Mouse (Mus musculus) right cerebral cortex, postnatal 14 days (tissue): Measurements from ENCODE around the gene Uhrf2.
A peak's percentile ranks its signal among the peaks of the same experiment; 100 is the strongest.
"Not testable (repeated sequence)": the region's sequence is repeated elsewhere in the genome, so short reads cannot be mapped to it uniquely, and the experiment has no call there.

Experiments used
- DNase-seq: peaks from one replicate; pipeline ENCODE4 v3.0.0; 2022

Uhrf2 gene

DNA sequence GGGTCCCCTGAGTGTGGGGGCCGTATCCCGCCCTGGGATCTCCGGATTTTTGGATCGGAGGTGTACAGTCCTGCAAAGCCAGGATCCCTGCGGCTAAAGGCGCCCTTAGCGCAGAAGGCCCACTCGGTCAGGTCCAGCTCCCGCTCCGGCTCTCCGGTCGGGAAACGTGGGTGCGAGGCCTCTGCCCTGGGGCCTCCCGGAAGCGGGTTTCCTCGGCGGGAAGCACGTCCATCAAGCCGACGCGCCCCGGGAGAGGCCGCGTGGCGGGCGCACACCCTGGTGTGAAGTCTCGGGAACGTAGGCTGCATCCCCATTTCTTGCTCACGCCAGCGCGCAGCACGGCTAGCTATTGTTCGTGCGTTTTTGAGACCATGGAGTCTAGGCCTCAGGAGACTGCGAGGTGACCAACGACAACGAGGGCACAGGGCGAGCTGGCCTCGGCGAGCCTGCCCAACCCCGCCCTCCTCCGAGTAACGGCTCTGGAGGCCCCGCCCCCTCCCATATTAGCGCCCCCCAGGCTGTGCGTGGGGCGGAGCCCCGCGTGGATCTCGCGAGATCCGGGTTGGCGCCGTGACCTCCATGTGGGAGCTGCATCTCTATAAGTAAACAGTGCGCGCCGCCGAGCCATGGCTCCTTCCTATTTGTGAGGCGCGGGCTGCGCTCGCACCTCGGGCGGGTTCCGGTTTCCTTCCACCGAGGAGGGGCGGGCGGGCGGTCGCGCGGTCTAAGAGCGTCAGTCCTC lies at the start of gene Uhrf2:
Gene Uhrf2, plus strand, starts transcription at position 620 of the 742 bp plus-strand sequence.
- DNase-seq = peak; percentile 97

DNA sequence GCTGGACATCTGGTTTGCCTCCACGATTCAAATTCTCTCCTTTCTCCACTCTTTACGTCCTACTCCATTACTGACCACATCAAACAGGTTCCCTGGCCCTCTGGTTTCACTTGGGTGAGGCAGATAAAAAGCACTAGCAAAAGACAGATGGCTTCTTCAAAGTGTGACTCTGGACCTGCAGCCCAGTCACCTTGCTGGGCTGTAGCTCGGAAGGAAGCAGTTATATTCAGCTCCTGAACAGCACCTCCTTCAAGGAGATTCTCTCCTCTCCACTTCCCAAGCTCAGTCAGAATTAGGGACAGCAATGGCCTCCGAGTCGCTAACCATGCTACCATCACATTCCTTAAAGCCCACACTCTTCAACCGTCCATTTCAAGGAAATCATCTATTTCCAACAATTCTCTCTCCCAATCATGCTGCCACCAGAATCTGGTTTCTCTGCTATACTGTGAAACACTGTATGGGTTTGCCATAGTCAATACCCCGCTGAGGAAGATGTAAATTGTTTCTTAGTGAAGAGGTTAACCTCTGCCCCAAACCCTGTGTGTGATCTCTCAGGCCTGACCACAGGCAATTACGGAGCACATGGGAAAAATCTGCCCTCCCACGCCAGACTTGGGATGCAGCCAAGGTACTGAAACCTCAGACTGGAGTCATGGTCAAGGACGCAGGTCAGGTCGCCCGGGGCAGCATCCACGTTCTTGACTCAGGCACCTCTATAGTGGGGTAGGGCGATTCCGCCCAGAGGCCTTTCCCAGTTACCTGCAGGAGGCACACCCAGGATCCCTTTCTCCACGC lies 45.9 kb upstream of the Uhrf2 start:
- no peak for DNase-seq

GRCm38 (mm10) chr19:29986464-29987091 lies 43.7 kb upstream of the Uhrf2 start:
- DNase-seq = no peak

DNA sequence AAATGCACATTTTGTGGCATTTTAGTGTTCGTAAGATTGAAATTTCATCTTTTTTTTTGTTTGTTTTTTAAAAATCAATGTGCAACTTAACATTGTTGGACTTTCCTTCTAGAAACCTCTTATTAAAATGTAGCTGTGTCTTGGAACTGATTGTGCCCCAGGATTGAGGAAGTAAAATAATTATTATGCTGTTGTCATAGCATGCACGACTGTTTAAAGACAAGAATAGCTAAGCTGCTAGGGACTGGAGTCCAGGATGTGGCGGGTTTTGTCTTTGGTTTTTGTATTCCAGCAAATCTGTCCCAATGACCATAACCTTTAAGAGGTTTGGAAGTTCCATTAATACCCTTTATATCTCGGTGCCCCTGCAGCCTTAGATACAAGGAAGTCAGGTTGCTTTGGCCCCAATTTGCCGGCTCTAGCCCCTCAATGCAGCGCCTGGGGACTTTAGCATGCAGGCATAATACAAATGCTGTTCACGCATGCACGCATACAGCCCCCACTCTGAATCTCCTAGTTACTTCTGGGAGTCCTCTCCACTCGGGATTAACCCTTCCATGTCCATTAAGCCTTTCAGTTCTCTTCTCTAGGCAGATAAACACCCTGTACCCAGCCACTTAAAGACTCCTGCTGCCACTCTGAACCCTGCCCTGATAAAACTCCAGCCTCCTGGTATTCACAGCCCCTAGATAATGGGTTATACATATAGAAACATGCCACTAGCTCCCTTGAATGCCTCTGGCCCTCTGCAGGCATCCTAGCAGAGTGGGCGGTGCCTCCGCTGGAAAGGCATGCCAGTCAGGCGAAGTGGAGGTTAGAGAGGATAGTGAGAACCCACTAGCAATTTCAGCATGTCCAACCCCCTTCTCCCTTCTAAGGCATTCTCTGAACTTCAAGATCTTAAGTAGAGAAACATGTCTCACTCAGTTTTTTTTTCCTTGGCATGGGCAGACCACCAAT lies 29.6 kb upstream of the Uhrf2 start:
- no peak for DNase-seq

- DNase-seq = no peak
These were observed 28.8 kb upstream of the Uhrf2 start for GRCm38 (mm10) chr19:30001550-30001949.

DNA sequence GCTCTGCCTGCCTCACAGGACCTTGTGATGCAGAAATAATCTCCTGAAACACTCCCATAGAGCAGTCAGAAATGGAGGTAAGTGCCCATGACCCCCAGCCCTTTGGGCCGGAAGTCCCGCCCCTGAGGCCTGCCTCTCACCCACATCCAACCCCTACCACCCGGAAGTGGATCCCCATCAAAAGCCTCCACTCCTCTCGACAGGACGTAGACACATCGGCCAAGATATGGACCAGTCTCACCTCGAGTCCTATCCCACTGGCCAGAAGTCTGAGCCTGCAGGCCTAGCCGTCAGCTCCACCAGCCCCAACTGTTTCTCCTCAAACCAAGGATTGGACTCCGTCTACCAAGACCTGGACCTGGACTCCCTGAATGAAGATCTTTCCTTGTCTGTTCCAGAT lies 26.7 kb upstream of the Uhrf2 start, which contains the start of gene Trpd52l3:
Gene Trpd52l3, plus strand, starts transcription at position 170 of the 400 bp plus-strand sequence.
- DNase-seq = no peak

- DNase-seq = no peak
These were observed 23.9 kb upstream of the Uhrf2 start for GRCm38 (mm10) chr19:30006371-30006770.

- no peak for DNase-seq
These were observed 19.6 kb upstream of the Uhrf2 start for GRCm38 (mm10) chr19:30010520-30011296.

DNA sequence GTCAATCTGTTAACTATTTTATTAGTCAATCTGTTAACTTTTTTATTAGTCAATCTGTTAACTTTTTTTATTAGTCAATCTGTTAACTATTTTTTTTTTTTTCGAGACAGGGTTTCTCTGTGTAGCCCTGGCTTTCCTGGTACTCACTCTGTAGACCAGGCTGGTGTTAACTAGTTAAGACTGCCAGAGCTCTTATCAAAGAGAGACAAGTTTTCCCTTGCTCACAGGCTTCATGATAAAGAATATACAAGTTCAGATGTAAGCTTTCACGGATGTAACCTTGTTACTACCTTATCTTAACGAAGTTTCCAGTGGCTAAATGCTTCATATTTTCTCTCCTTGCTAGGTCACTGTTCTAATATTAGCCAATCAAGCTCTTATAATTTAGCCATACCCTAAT lies 16.0 kb upstream of the Uhrf2 start:
- DNase-seq = no peak

DNA sequence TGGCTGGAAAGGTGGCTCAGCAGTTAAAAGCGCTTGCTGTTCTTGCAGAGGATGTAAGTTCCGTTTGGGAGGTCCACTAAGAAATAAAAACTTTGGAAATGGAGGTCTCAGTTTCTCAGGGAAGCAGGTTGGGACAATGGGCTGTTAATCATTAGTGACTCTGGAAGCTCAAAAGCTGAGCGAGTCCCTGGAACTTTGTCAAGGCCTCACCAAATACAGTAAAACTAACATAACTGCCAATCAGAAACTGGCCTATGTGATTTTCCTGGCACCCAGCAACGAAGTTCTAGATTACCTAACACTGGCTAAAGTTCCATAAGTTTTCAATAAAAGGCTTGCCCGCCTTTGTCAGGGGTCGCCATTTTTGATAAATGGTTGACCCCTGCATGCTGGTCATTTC lies 14.2 kb upstream of the Uhrf2 start:
- no peak for DNase-seq

DNA sequence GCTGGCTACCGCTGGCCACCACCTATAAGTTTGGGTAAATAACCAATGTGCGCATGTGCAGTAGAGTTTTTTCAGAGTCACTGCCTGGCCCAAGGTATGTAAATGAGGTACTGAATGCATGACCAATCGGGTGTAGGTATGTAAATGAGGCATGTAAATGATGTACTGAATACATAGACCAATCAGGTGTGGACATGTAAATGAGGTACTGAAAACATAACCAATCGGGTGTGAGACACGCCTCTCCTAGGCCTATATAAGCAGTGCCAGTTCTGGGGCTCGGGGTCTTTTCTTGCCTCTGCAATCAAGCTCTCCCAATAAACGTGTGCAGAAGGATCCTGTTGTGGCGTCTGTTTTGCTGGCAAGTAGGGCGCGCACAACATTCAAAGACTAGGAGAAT lies 6.9 kb upstream of the Uhrf2 start:
- DNase-seq = not testable (repeated sequence)

GRCm38 (mm10) chr19:30029002-30029710 lies 1.2 kb upstream of the Uhrf2 start:
- no peak for DNase-seq

- DNase-seq = peak; percentile 38
These were observed 539 bp downstream of the Uhrf2 start for GRCm38 (mm10) chr19:30030636-30031467.

DNA sequence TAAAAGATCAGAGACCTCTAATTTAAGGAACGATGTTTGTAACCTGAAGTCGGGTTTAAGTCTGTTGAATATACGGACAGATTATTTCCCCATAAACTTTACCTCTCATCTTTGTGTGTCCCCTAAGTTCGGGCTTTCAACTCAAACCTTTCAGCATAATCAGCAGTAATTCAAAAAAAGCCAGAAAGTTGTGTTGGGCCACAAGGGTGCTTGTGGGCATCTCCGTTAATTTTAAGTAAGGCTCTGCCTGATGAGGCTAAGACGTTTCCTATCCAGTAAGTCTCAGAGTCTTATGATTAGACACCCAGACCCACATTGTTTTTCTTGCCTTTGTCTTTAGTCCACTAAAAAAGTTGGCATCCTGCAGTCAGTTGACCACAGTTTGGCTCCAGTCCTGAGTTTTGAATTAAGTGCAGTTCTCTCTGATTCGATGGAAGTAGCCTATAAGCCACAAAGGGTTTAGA lies 1.2 kb downstream of the Uhrf2 start:
- DNase-seq = no peak

DNA sequence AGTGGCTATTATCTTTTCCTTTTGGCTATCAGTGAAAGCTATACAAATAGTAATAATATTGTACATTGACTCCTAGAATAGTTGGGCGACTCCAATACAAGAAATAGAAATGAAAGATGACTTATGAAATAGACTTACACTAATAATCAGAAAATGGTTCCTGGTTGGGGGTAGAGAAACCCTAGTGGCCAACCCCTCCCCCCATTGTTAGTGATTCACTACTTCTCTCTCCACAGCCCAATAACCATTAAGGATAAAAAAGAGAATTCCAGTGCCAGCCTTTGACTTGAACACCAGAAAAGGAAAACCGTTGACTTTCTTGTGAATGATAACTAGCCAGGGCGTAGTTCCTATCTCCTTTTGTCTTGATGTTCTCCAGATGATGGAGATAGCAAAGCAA lies 1.9 kb downstream of the Uhrf2 start:
- DNase-seq = no peak

DNA sequence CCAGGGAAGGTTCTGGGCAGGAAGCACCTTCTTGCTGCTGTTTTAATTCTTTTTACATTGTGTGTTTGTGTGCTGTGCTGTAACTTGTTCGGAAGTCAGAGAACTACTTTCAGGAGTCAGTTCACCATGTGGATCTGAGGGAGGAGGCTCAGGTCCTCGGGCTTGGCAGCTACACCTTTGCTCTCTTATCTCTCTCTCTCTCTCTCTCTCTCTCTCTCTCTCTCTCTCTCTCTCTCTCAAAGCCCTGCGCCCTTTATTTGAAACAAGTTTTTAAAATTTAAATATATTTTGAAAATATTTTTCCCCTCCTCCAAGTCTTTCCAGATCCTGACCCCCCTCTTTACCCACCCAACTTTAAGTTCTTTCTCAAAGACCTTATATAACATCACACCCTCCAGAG lies 5.0 kb downstream of the Uhrf2 start:
- no peak for DNase-seq

DNA sequence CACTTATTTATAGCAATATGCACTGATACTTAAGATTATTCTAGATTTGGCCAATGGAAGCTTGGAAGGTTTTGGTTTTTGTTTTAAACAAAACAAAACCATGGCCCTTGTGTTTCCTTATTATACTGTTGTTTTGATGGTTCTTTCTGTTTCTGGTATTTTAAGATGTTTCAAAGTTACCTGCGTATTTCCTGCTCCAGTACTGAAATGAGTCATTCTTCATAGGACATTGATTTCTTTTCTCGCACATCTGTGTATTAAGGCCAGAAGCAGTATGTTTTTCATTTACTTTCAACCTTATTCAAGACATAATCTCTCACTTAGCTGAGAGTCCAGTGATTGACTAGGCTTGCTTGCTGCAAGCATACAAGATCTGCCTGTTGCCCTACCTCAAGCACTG lies 13.4 kb downstream of the Uhrf2 start:
- no peak for DNase-seq

- DNase-seq = no peak
These were observed 14.3 kb downstream of the Uhrf2 start for GRCm38 (mm10) chr19:30044630-30045029.

DNA sequence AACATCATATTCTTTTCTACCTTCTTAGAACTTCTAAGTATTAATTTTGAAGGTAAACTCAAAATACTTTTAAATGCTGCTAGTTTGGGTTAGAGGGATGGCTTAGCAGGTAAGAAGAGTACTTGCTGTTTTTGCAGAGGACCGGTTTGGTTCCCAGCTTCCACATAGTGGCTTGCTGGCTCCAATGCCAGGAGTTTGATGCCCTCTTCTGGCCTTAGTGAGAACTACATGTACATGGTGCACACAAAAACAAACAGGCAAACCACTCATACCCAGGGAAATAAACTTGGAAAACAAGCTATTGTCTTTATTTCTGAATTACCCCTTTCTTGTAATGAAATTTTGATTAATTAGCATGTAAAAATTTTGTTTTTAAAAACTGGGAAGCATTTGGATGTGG lies 15.5 kb downstream of the Uhrf2 start:
- no peak for DNase-seq

DNA sequence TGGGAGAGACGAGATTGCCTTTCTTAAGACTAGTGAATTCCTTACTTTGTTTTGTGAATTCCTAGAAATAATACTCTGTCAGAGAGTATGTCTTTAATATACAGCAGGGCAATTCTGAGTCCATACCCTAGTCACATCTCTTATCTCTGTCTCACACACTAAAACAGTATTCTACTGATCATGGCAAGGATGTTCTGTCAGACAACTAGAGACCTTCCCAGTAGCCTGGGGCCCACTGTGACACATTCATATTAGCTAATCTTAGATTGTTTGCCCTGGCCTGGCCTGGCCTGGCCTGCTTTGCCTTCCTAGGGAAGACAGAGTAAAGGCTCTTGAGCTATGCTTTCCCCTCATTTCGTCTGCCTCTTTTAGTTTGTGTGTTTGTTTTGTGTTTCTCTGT lies 20.3 kb downstream of the Uhrf2 start:
- DNase-seq = no peak
